8 mouse cellular contexts compared by ENCODE assay signal in genomic region chr10:61602283-61603033, GRCm38 (mm10). TPM values are rescaled to one million over a fixed set of nuclear protein-coding genes. Genes with fewer than 3 reads are reported as not detected.
DNase-seq lines count a peak whose midpoint lies in the region; ATAC-seq lines count a peak whose summit lies in the region.

No protein-coding gene starts in this region.

- peak; percentile 54 for ATAC-seq in forebrain, embryonic 13.5 days
- peak; percentile 81 for ATAC-seq in inflammation-experienced regulatory T-cells, adult 6 months
- peak; percentile 60; the same call in 1 of the 2 replicates for ATAC-seq in liver, embryonic 12.5 days

- peak; percentile 55 for DNase-seq in urinary bladder, postnatal 25 days (ENCODE audit: low spot score)
- DNase-seq in urinary bladder, postnatal 10 days (ENCODE audit: low spot score): no peak
- DNase-seq in c-Kit-negative CD71-positive TER-119-positive erythroid progenitor cells, embryonic 14.5 days (ENCODE audit: low read depth, low spot score): peak; percentile 40
- DNase-seq in naive thymus-derived CD4-positive, alpha-beta T cell, adult 2 months (ENCODE audit: low read depth): peak; percentile 86
- peak; percentile 53 to 56 for DNase-seq in thymus, postnatal 36 days

- H3K27ac ChIP-seq in forebrain, embryonic 13.5 days: no peak overlapping the region
- no peak overlapping the region for H3K27ac ChIP-seq in liver, embryonic 12.5 days

- H3K27me3 ChIP-seq in forebrain, embryonic 13.5 days: peaks cover 26% of the 10 kb centered on the region
- H3K27me3 ChIP-seq in liver, embryonic 12.5 days (replicated peaks): peaks cover 49% of the 10 kb centered on the region

- no peaks in the 10 kb centered on the region for H3K9me3 ChIP-seq in forebrain, embryonic 13.5 days (replicated peaks)
- no peaks in the 10 kb centered on the region for H3K9me3 ChIP-seq in liver, embryonic 12.5 days (replicated peaks)

- whole genome bisulfite sequencing in forebrain, embryonic 13.5 days: 9% methylated on average over 14 of the region's 14 CpGs
- 7% methylated on average over 14 of the region's 14 CpGs for WGBS in liver, embryonic 12.5 days (ENCODE audit: insufficient replicate concordance)

- peaks cover 14% of the 10 kb centered on the region for H3K4me1 ChIP-seq in forebrain, embryonic 13.5 days
- H3K4me1 ChIP-seq in liver, embryonic 12.5 days: peaks cover 4% of the 10 kb centered on the region

- peak overlapping the region; percentile 37 for H3K4me2 ChIP-seq in forebrain, embryonic 13.5 days
- H3K4me2 ChIP-seq in liver, embryonic 12.5 days: peak overlapping the region; percentile 62

- H3K4me3 ChIP-seq in forebrain, embryonic 13.5 days: peak overlapping the region; percentile 10; the same call in 1 of the 2 replicates
- peak overlapping the region; percentile 33 for H3K4me3 ChIP-seq in liver, embryonic 12.5 days

- no peak overlapping the region for H3K9ac ChIP-seq in forebrain, embryonic 13.5 days
- no peak overlapping the region for H3K9ac ChIP-seq in liver, embryonic 12.5 days

- no peaks in the 10 kb centered on the region for H3K36me3 ChIP-seq in forebrain, embryonic 13.5 days (ENCODE audit: poor library complexity, severe bottlenecking)
- H3K36me3 ChIP-seq in liver, embryonic 12.5 days: no peaks in the 10 kb centered on the region

RNA-seq across cellular contexts. Expression of gene Npffr1, which starts 7.2 kb away (rescaled TPM):
- 0.24 and 0.36 TPM in 2 replicates for polyA plus RNA-seq in forebrain, embryonic 13.5 days (2015; fragmentation: Nextera tagmentation; extraction: Ambion mirVana)
- not detected for polyA plus RNA-seq in inflammation-experienced regulatory T-cells, adult 6 months (2017; shearing (Covaris generic))
- not detected in 2 replicates for polyA plus RNA-seq in liver, embryonic 12.5 days (2016; fragmentation: Nextera tagmentation; extraction: Ambion mirVana)

RNA-seq across cellular contexts. Expression of gene Ppa1, which starts 45.9 kb away (rescaled TPM):
- 285 and 287 TPM in 2 replicates for polyA plus RNA-seq in forebrain, embryonic 13.5 days (2015; fragmentation: Nextera tagmentation; extraction: Ambion mirVana)
- 10 to 100 TPM; 67.4 to 78.8 (median 68.4) TPM for polyA plus RNA-seq in inflammation-experienced regulatory T-cells, adult 6 months (2017; shearing (Covaris generic))
- 137 and 147 TPM in 2 replicates for polyA plus RNA-seq in liver, embryonic 12.5 days (2016; fragmentation: Nextera tagmentation; extraction: Ambion mirVana)
